Mouse (Mus musculus) stomach, embryonic 14.5 days (tissue): Measurements from ENCODE around the gene Cyp27a1. TPM values are rescaled to one million over a fixed set of nuclear protein-coding genes. Genes with fewer than 3 reads are reported as not detected.

Experiments
- ATAC-seq: fragments of 200-750 bp; cut with Nextera tagmentation; 2 replicates; pipeline ENCODE4 v1.8.0; 2017; ENCODE audit warnings: low read depth, moderate TSS enrichment; ENCODE audit not compliant: insufficient number of reproducible peaks, insufficient read depth, low FRiP score
- H3K27ac ChIP-seq: fragments of 300-500 bp; sonication (generic); 2 replicates; pipeline ENCODE4 v1.5.1; 2014; ENCODE audit warnings: mild to moderate bottlenecking, low read length, moderate library complexity, mixed read lengths
- H3K27me3 ChIP-seq: fragments of 300-500 bp; sonication (generic); 2 replicates; pipeline ENCODE4 v1.6.1; 2014; ENCODE audit warnings: low read length, control low read depth, mixed read lengths; ENCODE audit not compliant: control insufficient read depth, insufficient read depth
- H3K36me3 ChIP-seq: fragments of 300-500 bp; sonication (generic); 2 replicates; pipeline ENCODE4 v1.6.1; 2014; ENCODE audit warnings: mild to moderate bottlenecking, control low read depth, low read length, moderate library complexity, mixed read lengths; ENCODE audit not compliant: control insufficient read depth, insufficient read depth
- H3K4me1 ChIP-seq: fragments of 300-500 bp; sonication (generic); 2 replicates; pipeline ENCODE4 v1.6.1; 2014; ENCODE audit warnings: low read length, control low read depth, mixed read lengths; ENCODE audit not compliant: control insufficient read depth, insufficient read depth
- H3K4me2 ChIP-seq: fragments of 300-500 bp; sonication (generic); replicated peaks from 2 replicates; pipeline ENCODE4 v1.6.1; 2014; ENCODE audit warnings: low read depth, low read length, control low read depth
- H3K4me3 ChIP-seq: fragments of 300-500 bp; sonication (generic); 2 replicates; pipeline ENCODE4 v1.5.1; 2014; ENCODE audit warnings: low read depth, low read length, control low read depth
- H3K9ac ChIP-seq: fragments of 300-500 bp; sonication (generic); replicated peaks from 2 replicates; pipeline ENCODE4 v1.6.1; 2014; ENCODE audit warnings: low read depth, mild to moderate bottlenecking, control low read depth, low read length, moderate library complexity, mixed read lengths
- H3K9me3 ChIP-seq: fragments of 300-500 bp; sonication (generic); 2 replicates; pipeline ENCODE4 v1.6.1; 2016; ENCODE audit warnings: low read depth, low read length, control low read depth; ENCODE audit not compliant: control insufficient read depth
- WGBS: fragments of 180-500 bp; shearing (Covaris S2); extraction: QIAGEN DNeasy Blood & Tissue Kit; methylation state at CpG from one replicate; pipeline ENCODE4 v1.1.7; 2014; 5-methylcytosine and 5-hydroxymethylcytosine counted together
- polyA plus RNA-seq: library from polyadenylated mRNA; unstranded; fragments of >200 nt; fragmentation: Nextera tagmentation; extraction: Ambion mirVana; gene quantifications from 2 replicates; pipeline ENCODE4 v1.2.1, GENCODE M21; 2014

Cyp27a1 gene
- polyA plus RNA-seq, 1 experiment from 2014 or later = 10.6 TPM

GRCm38 (mm10) chr1:74695836-74696235 lies 17.5 kb upstream of the Cyp27a1 start:
- Histone ChIP-seq H3K4me1 (no peaks in the 10 kb centered on the region), H3K9ac (no peak overlapping the region), H3K36me3 (peaks cover 59% of the 10 kb centered on the region), H3K4me2 (no peak overlapping the region), H3K9me3 (no peaks in the 10 kb centered on the region), H3K4me3 (no peak overlapping the region), H3K27me3 (no peaks in the 10 kb centered on the region), H3K27ac (no peak overlapping the region)
- WGBS = 81% methylated on average over 4 of the region's 4 CpGs
- ATAC-seq = no peak

GRCm38 (mm10) chr1:74697416-74697815 lies 16.0 kb upstream of the Cyp27a1 start:
- Histone ChIP-seq H3K27ac (no peak overlapping the region), H3K4me2 (no peak overlapping the region), H3K4me1 (no peaks in the 10 kb centered on the region), H3K36me3 (peaks cover 47% of the 10 kb centered on the region), H3K4me3 (no peak overlapping the region), H3K9ac (no peak overlapping the region), H3K9me3 (no peaks in the 10 kb centered on the region), H3K27me3 (no peaks in the 10 kb centered on the region)
- 94% methylated on average over 6 of the region's 6 CpGs for WGBS
- ATAC-seq = no peak

- no peaks in the 10 kb centered on the region for H3K4me1 ChIP-seq
- no peak overlapping the region for H3K4me2 ChIP-seq
- ATAC-seq = no peak
- no peak overlapping the region for H3K9ac ChIP-seq
- H3K27ac ChIP-seq = no peak overlapping the region
- WGBS = 94% methylated on average over 1 of the region's 1 CpGs
- H3K36me3 ChIP-seq = peaks cover 46% of the 10 kb centered on the region
- no peaks in the 10 kb centered on the region for H3K9me3 ChIP-seq
- H3K27me3 ChIP-seq = no peaks in the 10 kb centered on the region
- H3K4me3 ChIP-seq = no peak overlapping the region
These were observed 15.0 kb upstream of the Cyp27a1 start for GRCm38 (mm10) chr1:74698353-74698752.

GRCm38 (mm10) chr1:74698791-74699190 lies 14.6 kb upstream of the Cyp27a1 start:
- Histone ChIP-seq H3K27me3 (no peaks in the 10 kb centered on the region), H3K4me1 (no peaks in the 10 kb centered on the region), H3K27ac (no peak overlapping the region), H3K9ac (no peak overlapping the region), H3K9me3 (no peaks in the 10 kb centered on the region), H3K36me3 (peaks cover 46% of the 10 kb centered on the region), H3K4me3 (no peak overlapping the region), H3K4me2 (no peak overlapping the region)
- WGBS = 85% methylated on average over 1 of the region's 1 CpGs
- no peak for ATAC-seq

- WGBS = 89% methylated on average over 6 of the region's 6 CpGs
- H3K36me3 ChIP-seq = peaks cover 24% of the 10 kb centered on the region; the same call in 1 of the 2 replicates
- no peaks in the 10 kb centered on the region for H3K27me3 ChIP-seq
- H3K27ac ChIP-seq = no peak overlapping the region
- H3K4me2 ChIP-seq = no peak overlapping the region
- no peak for ATAC-seq
- no peaks in the 10 kb centered on the region for H3K9me3 ChIP-seq
- H3K9ac ChIP-seq = no peak overlapping the region
- no peaks in the 10 kb centered on the region for H3K4me1 ChIP-seq
- no peak overlapping the region for H3K4me3 ChIP-seq
These were observed 11.2 kb upstream of the Cyp27a1 start for GRCm38 (mm10) chr1:74702142-74702553.

GRCm38 (mm10) chr1:74704156-74704555 lies 9.2 kb upstream of the Cyp27a1 start:
- Histone ChIP-seq H3K9me3 (no peaks in the 10 kb centered on the region), H3K27me3 (no peaks in the 10 kb centered on the region), H3K4me1 (no peaks in the 10 kb centered on the region), H3K4me3 (no peak overlapping the region), H3K9ac (no peak overlapping the region), H3K27ac (no peak overlapping the region; the same call in 1 of the 2 replicates), H3K36me3 (peaks cover 8% of the 10 kb centered on the region; the same call in 1 of the 2 replicates), H3K4me2 (no peak overlapping the region)
- no peak for ATAC-seq
- 72% methylated on average over 3 of the region's 3 CpGs for WGBS

- no peak for ATAC-seq
- Histone ChIP-seq H3K36me3 (no peaks in the 10 kb centered on the region; the same call in 1 of the 2 replicates), H3K9me3 (no peaks in the 10 kb centered on the region), H3K27ac (peak overlapping the region; percentile 6; the same call in 1 of the 2 replicates), H3K27me3 (no peaks in the 10 kb centered on the region), H3K9ac (no peak overlapping the region), H3K4me1 (no peaks in the 10 kb centered on the region), H3K4me2 (no peak overlapping the region), H3K4me3 (no peak overlapping the region)
- WGBS = 45% methylated on average over 5 of the region's 5 CpGs
These were observed 8.4 kb upstream of the Cyp27a1 start for GRCm38 (mm10) chr1:74705016-74705415.

- Histone ChIP-seq H3K9ac (no peak overlapping the region), H3K27me3 (no peaks in the 10 kb centered on the region), H3K4me2 (no peak overlapping the region), H3K4me3 (no peak overlapping the region), H3K4me1 (peaks cover 7% of the 10 kb centered on the region; the same call in 1 of the 2 replicates), H3K9me3 (no peaks in the 10 kb centered on the region), H3K27ac (no peak overlapping the region), H3K36me3 (no peaks in the 10 kb centered on the region)
- WGBS = 29% methylated on average over 6 of the region's 6 CpGs
- ATAC-seq = no peak
These were observed 3.8 kb upstream of the Cyp27a1 start for GRCm38 (mm10) chr1:74709566-74709965.

- no peak for ATAC-seq
- Histone ChIP-seq H3K27ac (no peak overlapping the region), H3K4me3 (no peak overlapping the region), H3K9ac (no peak overlapping the region), H3K27me3 (no peaks in the 10 kb centered on the region), H3K4me1 (peaks cover 7% of the 10 kb centered on the region; the same call in 1 of the 2 replicates), H3K9me3 (no peaks in the 10 kb centered on the region), H3K4me2 (no peak overlapping the region), H3K36me3 (no peaks in the 10 kb centered on the region)
- WGBS = 69% methylated on average over 4 of the region's 4 CpGs
These were observed 1.3 kb upstream of the Cyp27a1 start for GRCm38 (mm10) chr1:74712046-74712445.
